Mouse (Mus musculus): Measurements from ENCODE around the gene Hist3h2ba. TPM values are rescaled to one million over a fixed set of nuclear protein-coding genes. Genes with fewer than 3 reads are reported as not detected.

Gene Hist3h2ba
- total RNA-seq, 2 experiments from 2014 or later, result 90.4 to 111 TPM

Small RNAs within 50 kb of the gene (microRNA-seq; reads per million reads assigned to microRNA genes)
- gene Gm44313, result 0.25 to 1.0 reads per million in 2 experiments

Other genes with a start within 250 kb of the Hist3h2ba start
- gene Olfr319, start 249.8 kb upstream of the Hist3h2ba start, total RNA-seq (2021), result not detected
- not detected for gene Olfr318, start 224.9 kb upstream of the Hist3h2ba start, total RNA-seq (2021)
- not detected for gene Olfr317, start 209.7 kb upstream of the Hist3h2ba start, total RNA-seq (2021)
- gene Olfr316, start 196.2 kb upstream of the Hist3h2ba start, total RNA-seq (2021), result 1 to 10 TPM in 1 of 2 experiments, under 1 TPM in 1; 0.44 to 1.1 TPM
- not detected for gene Olfr315, start 175.7 kb upstream of the Hist3h2ba start, total RNA-seq (2021)
- gene Olfr314, start 166.0 kb upstream of the Hist3h2ba start, total RNA-seq (2021), result not detected
- 1 to 10 TPM; 1.2 to 3.0 TPM for gene Fam183b, start 147.0 kb upstream of the Hist3h2ba start, total RNA-seq (2021)
- gene Olfr313, start 133.9 kb upstream of the Hist3h2ba start, total RNA-seq (2021), result not detected
- gene Olfr312, start 119.7 kb upstream of the Hist3h2ba start, total RNA-seq (2021), result not detected
- gene Olfr311, start 109.7 kb upstream of the Hist3h2ba start, total RNA-seq (2021), result under 1 TPM in 1 of 2 experiments, not detected in 1; 0.21 TPM
- 10 to 100 TPM; 18.4 to 21.5 TPM for gene Gm12258, start 101.8 kb upstream of the Hist3h2ba start, total RNA-seq (2021)
- gene 2810021J22Rik, start 81.7 kb upstream of the Hist3h2ba start, total RNA-seq (2021), result 10 to 100 TPM in 1 of 2 experiments, 1 to 10 TPM in 1; 9.3 to 10.2 TPM
- gene Zfp39, start 44.7 kb upstream of the Hist3h2ba start, total RNA-seq (2021), result 1 to 10 TPM; 8.2 to 9.4 TPM
- gene Btnl10, start 31.0 kb upstream of the Hist3h2ba start, total RNA-seq (2021), result not detected
- 100 to 1,000 TPM; 480 to 498 TPM for gene Rnf187, start 10.0 kb upstream of the Hist3h2ba start, total RNA-seq (2021)
- gene Hist3h2a, start 5.8 kb downstream of the Hist3h2ba start, total RNA-seq (2021), result 10 to 100 TPM; 62.2 to 64.8 TPM
- 1 to 10 TPM; 5.4 TPM for gene Trim17, start 5.8 kb downstream of the Hist3h2ba start, total RNA-seq (2021)
- gene Trim11, start 29.2 kb downstream of the Hist3h2ba start, total RNA-seq (2021), result 10 to 100 TPM; 21.5 to 23.7 TPM
- gene Obscn, start 187.5 kb downstream of the Hist3h2ba start, total RNA-seq (2021), result 1 to 10 TPM; 1.2 to 1.5 TPM
- 1 to 10 TPM; 7.1 to 8.8 TPM for gene Iba57, start 214.8 kb downstream of the Hist3h2ba start, total RNA-seq (2021)
- gene Gjc2, start 234.3 kb downstream of the Hist3h2ba start, total RNA-seq (2021), result 10 to 100 TPM in 1 of 2 experiments, 1 to 10 TPM in 1; 9.8 to 12.2 TPM
- gene Guk1, start 243.3 kb downstream of the Hist3h2ba start, total RNA-seq (2021), result 100 to 1,000 TPM; 124 to 134 TPM

Measured in left cerebral cortex, postnatal 25 days (tissue).